Mouse (Mus musculus) adrenal gland, postnatal 10 days (tissue): ENCODE data around the gene Foxk2. TPM values are rescaled to one million over a fixed set of nuclear protein-coding genes. Genes with fewer than 3 reads are reported as not detected.

ENCODE experiments used
- total RNA-seq, 2 experiments: library from RNA; stranded (reverse); gene quantifications; 2 replicates each; pipeline ENCODE4 v1.2.3; 2021

Gene Foxk2
- total RNA-seq, 2 experiments from 2014 or later: 32.7 to 33.3 TPM

Other genes starting within 250 kb of the Foxk2 start
- gene Cd7, start 220.6 kb upstream of the Foxk2 start, total RNA-seq: 1 to 10 TPM; 1.7 to 2.8 TPM
- not detected for gene Sectm1b, start 196.4 kb upstream of the Foxk2 start, total RNA-seq
- under 1 TPM; 0.24 to 0.42 TPM for gene Sectm1a, start 178.8 kb upstream of the Foxk2 start, total RNA-seq
- not detected for gene Tex19.2, start 141.3 kb upstream of the Foxk2 start, total RNA-seq
- gene Tex19.1, start 113.8 kb upstream of the Foxk2 start, total RNA-seq: not detected
- gene Uts2r, start 99.7 kb upstream of the Foxk2 start, total RNA-seq: under 1 TPM; 0.15 to 0.27 TPM
- 10 to 100 TPM; 12.6 to 16.4 TPM for gene Hexdc, start 55.6 kb upstream of the Foxk2 start, total RNA-seq
- gene Ogfod3, start 55.3 kb upstream of the Foxk2 start, total RNA-seq: 10 to 100 TPM; 24.5 to 24.9 TPM
- gene Cybc1, start 30.7 kb upstream of the Foxk2 start, total RNA-seq: 10 to 100 TPM; 17.3 to 18.7 TPM
- gene Narf, start 22.7 kb upstream of the Foxk2 start, total RNA-seq: 10 to 100 TPM; 29.3 to 43.0 TPM
- 10 to 100 TPM; 53.4 to 66.4 TPM for gene Wdr45b, start 94.5 kb downstream of the Foxk2 start, total RNA-seq
- 1 to 10 TPM; 6.5 to 6.8 TPM for gene Rab40b, start 128.3 kb downstream of the Foxk2 start, total RNA-seq
- gene Fn3krp, start 161.4 kb downstream of the Foxk2 start, total RNA-seq: 10 to 100 TPM; 16.1 to 19.5 TPM
- gene Fn3k, start 174.9 kb downstream of the Foxk2 start, total RNA-seq: 10 to 100 TPM in 1 of 2 experiments, 1 to 10 TPM in 1; 7.8 to 12.3 TPM
- 10 to 100 TPM; 34.7 to 38.3 TPM for gene Tbcd, start 192.0 kb downstream of the Foxk2 start, total RNA-seq